Mouse (Mus musculus) urinary bladder, postnatal 36 days (tissue): ENCODE measurements around the gene Rpn2.

Experiments used
- DNase-seq, 2 experiments: peaks; one replicate each; pipeline ENCODE4 v3.0.0; 2022; ENCODE audit warnings: low spot score in 2 of 2, mixed read lengths in 1 of 2

The Rpn2 gene

DNA sequence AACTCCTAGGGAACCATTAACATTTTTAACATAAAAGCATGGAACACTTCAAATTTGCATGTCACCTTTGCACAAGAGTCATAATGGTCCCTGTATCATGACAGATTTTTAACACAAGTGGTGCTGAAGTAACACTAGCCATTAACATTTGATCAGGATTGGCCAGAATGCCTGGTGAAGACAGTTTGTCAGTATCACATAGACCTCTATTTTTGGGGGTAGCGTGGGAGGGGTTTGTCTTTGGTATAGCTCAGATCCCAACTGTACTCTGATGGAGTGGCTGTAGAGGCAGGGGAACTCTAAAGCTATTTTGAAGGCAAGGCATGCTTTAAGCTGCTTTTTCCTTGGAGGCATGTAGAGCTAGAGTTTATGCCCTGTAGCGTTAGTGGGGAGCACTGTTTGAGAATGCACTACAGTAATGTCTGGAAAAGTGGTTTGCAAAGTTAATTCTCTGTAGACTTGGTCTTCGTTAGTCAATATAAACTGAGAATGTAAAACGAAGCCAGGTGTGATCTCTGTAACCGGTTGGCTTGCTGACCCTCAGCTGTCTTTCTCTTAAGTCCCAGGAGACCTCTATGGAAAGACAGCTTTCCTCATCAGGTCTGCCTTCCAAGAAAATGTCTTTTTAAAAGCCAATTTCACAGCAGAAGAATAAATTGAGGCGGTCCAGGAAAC lies 32.3 kb downstream of the Rpn2 start:
- DNase-seq, result no peak

GRCm38 (mm10) chr2:157313718-157314117 lies 34.9 kb downstream of the Rpn2 start:
- no peak for DNase-seq

DNA sequence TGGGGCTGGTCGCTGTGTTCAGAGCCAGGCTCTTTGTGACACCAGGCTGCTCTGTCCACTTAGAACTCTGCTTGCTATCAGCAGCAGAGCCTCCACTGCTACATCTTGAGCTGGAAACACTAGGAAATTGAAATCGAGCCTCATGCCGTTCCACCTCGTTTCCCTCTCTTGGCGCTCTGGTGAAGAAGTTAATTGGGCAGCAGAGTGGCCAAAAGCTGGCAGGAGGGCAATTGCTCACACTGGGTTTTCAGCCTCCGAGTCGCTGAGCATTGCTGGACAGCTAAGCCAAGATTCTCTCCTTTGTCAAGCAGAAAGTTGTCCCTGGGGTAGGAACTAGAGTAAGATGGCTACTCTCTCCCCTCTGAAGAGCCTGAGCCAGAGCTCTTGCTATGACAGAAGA lies 35.5 kb downstream of the Rpn2 start:
- DNase-seq, result no peak

- DNase-seq, result no peak
These were observed 36.7 kb downstream of the Rpn2 start for GRCm38 (mm10) chr2:157315486-157315885.

DNA sequence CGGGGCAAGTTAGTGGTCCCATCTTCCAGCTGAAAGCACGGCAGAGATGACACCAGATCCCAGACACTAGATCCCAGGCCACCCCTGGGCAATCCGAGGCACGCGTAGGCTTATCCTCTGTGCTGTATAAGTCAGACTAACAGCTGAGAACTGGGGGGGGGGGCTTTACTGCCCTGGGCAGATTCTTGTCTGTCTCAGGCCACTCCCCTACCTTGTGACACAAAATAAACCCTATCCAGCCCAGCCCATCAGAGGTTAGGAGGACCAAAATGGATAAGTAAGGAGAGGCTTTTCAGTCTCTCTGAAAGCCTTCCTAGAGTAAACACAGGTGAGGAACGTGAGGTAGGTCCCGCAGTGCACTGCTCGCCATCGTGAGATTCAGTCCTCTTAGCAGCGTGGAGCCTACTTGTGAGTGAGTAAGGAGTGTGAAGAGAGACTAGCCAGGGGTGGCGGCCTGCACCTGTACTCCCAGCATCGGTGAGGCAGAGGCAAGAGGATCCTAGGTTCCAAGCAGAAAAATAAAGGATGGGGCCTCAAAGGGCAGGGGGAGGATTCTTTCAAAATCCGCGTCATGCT lies 37.6 kb downstream of the Rpn2 start:
- no peak for DNase-seq

DNA sequence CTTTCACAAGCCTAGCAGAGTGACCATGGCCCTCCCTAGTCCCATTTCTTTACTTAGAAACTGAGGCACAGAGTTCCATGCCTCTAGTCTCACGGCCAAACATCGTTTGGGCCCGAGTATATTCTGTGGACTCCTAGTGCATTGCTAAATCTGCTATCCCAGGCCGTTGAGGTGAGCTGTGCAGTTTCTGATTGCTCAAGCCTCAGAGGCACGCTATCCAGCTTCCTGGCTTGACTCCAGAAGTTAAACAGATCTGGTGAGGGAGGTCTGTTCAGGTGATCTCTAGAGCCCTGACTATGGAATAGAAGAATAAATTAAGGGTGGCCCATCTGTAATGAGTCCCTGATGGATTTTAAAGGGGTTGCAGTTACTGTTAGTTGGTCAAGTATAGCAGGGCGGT lies 38.4 kb downstream of the Rpn2 start:
- no peak for DNase-seq

- DNase-seq, result no peak
These were observed 41.3 kb downstream of the Rpn2 start for GRCm38 (mm10) chr2:157320135-157320534.

DNA sequence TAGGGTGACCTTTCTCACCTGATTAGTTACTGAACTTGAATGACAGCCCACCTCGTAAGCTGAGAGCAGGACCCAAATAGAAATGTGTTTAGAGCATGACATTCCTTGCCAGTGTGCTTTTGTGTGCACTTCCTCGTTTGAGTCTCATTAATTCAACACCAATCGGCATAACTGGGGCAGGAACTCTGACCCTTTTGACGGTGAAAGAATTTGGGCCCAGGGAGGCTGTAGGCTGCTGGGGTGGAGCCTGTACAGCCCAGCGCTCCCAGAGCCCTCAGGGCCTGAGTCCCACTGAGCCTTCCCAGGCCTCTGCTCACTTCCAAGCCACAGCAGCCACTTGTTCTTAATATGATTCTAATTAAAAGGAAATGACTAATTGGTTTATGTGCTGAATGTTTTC lies 42.1 kb downstream of the Rpn2 start:
- no peak for DNase-seq

- DNase-seq, result no peak
These were observed 43.4 kb downstream of the Rpn2 start for GRCm38 (mm10) chr2:157322029-157322766.

DNA sequence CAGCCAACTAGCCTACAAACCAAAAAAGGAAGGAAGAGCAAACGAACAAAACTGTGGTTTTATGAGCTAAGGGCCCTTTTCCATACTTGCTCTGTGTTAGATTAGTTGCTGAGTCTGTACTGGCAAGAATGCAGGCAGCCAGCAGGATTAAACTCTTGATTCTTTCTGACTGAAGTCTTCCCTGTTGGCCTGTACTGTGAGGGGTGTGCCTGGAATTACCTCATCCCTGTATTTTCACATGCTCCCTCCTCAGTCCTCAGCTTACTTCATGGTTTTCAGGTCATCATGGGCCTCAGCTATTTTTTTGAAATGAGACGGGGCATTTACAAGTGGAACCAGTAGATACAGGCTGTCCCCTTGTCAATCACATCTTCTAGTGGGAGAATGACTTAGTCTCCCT lies 46.4 kb downstream of the Rpn2 start:
- peak in 1 of 2 experiments; percentile 19 for DNase-seq

GRCm38 (mm10) chr2:157328106-157328505 lies 49.3 kb downstream of the Rpn2 start:
- DNase-seq, result no peak

DNA sequence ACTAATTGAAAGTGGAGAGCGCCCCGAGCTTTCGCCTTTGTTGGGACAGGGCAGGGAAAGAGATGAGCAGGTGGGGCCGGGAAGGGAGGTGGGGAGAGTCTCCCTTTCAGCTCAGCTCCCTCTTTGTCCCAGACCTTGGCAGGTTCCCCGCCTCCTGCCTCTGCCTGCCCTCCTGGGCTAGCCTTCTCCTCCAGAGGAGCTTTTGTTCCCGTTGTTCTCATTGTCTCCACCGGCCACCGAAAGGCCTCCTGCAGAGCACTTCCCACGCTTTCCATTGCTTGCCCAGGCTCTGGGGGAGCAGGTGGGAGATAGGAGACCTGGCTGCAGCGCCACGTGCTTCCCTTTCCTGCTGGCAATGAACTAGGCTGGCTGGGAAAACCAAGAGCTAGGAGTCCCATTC lies 49.8 kb downstream of the Rpn2 start:
- no peak for DNase-seq

DNA sequence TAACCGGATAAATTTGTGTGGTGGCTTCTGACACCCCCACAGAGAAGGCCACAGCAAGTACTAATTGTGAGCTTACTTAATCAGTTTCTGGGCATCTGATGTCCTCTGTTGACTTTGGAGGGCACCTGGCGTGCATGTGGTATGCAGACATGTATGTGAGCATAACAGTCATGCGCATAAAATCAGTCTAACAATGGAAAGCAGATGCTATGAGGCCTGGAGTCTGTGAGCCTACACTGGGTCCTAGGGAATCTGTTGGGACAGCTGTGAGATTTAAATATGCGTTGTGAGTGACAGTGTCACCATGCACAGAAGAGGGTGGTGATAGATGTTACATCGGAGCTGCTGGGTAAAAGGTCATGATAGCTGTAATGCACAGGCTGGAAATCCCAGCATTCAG lies 53.2 kb downstream of the Rpn2 start:
- DNase-seq, result no peak

GRCm38 (mm10) chr2:157338663-157339062 lies 59.8 kb downstream of the Rpn2 start:
- DNase-seq, result peak; percentile 57 to 67

DNA sequence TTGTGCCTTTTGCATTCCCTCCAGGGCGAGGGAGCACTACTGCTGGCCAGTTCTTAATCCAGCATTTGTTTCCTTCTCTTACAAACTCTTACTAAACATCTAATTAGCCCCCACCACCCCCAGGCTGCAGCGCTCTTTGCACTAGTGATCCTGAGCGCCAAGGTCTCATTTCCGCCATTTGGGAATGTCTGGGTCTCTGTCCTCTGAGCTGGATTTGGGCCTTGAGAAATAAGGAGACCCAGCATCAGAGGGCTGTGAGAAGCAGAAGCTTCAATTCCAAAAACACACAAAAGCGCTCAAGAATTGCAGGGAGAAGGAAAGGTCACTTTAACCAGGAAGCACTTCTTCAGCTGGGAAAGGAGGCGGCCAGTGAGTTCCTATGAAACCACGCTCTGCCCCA lies 60.7 kb downstream of the Rpn2 start:
- DNase-seq, result no peak

DNA sequence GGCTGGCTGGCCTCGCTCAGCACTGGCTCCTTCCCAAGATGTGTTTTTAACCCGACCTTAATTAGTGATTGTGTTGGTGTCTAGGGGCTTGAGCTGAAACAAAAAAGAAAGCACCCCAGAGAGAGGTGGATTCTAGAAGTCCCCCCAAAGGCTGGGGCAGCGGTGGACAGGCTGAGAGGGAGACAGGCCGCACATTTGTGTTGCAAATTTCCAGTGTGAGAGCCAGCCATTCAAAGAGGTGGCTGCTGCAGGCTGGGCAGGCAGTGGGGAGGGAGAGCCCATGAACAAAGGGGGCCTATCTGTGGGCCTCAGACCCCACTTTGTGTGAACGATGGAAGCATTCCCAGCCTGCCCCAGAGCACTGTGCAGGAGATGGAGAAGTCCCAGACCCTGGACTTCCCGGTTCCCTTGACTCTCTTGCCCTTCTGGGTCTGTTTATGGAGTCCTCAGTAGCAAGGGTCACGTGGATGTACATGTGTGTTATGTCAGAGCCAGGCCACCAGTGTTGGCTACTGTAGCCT lies 61.5 kb downstream of the Rpn2 start:
- no peak for DNase-seq

DNA sequence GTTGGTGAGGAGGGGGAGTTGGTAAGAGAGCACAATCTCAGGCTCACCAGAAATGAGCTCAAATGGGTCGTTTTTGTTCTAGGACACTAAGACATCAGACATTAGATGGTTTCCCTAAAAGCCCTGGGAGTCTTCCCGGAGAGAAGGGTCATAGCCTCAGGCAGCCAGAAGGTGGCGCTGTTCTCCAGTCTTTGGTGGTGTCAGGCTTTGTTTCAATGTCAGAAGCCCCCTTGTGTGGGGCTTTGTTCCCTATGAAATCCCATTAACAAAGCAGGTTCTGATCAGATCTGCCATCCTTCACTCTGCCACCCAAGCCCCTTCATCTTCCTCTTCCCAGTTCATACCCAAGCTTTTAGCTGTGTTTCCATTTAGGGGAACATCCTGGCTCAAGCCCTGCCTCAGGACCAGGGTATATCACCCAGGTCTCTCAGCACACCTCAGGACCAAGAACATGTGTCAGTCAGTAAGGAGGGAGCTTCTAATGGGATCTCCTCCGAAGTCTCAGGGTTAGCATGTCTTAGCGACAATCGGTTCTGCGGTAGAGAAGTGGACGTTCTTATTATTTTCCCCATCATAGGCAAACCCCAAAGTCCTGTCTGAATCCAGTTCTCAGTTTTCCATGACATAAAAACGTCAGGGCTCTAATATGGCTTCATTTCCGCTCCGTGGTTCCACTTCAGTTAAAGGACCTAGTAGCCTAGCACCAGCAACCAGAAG lies 62.9 kb downstream of the Rpn2 start:
- peak; percentile 54 to 62 for DNase-seq

DNA sequence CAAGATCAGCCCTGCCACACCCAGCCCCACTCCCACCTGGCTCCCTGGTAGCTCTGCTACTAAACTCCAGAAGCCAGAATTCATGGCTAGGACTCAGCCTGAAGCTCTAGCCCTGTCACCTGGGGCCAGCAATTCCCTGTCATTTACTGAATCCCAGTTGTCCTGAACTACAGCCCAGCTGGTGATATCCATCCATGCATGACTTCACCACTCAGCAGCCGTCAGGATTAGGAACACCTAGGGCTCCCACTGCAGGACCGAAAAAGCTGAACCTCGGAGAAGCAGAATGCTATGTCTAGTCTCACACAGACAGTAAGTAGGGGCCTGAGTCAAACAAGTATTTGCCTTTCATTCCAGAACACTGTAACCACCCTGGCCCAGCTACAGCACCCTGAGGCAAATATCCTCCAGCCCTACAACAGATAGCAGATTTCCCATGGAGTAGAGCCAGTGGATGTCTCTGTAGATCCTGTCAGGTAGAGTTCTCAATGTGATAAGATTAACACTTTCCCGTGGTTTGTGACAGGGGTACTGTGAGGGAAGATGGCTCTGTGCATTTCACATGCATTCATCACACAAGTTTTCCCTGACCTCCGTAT lies 63.6 kb downstream of the Rpn2 start:
- DNase-seq, result no peak

GRCm38 (mm10) chr2:157343337-157343736 lies 64.5 kb downstream of the Rpn2 start:
- DNase-seq, result no peak

DNA sequence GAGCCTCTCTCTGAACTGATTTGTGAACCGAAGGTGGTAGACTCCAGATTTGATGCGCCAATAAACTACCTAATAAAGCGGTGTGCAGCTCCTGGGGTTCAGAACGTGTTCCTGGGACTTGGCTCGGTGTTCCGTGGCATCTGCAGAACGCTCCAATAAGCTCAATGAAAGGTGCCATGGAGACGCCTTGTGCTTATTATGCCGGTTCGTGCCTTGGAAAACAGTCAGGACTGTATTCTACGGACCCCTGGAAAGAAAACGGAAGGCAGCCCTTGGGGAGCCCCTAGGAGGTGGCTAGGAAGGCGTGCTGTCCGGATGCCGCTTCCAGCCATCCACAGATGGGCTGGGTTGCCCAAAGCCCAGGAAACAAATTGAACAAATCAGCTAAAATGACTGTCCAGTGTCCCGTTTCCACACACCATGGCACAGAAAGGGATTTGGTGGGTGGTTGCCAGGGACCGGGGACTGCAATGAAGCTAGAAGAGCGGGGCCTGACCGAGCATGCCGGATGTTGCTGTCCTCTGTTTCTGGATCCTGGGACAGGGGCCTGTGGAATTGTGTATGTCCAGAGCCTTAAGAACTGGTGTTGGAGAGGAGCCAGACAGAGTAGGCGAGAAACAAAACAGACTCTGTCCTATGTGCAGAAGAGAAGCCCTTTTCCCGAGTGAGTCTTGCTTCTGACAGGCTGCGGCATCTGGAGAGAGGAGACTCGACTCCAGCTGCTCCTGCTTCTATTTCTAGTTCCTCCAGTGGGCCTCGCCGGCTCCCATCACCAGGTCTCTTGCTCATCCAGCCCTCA lies 68.7 kb downstream of the Rpn2 start, which contains the start of gene Ghrh:
Gene Ghrh (minus strand): TSS at position 146 of the 799 bp plus-strand sequence.
- no peak for DNase-seq
